Mouse (Mus musculus): ENCODE data around the gene Maneal. TPM values are rescaled to one million over a fixed set of nuclear protein-coding genes. Genes with fewer than 3 reads are reported as not detected.

The Maneal gene
- 8.2 and 10.0 TPM in 2 replicates for polyA plus RNA-seq (2015; fragmentation: Nextera tagmentation; extraction: Ambion mirVana)

- peak; percentile 51 for ATAC-seq (ENCODE audit: low read depth)
- peaks cover 31% of the 10 kb centered on the region for H3K4me1 ChIP-seq (replicated peaks)
- WGBS, result 2% methylated on average over 44 of the region's 77 CpGs
- H3K4me2 ChIP-seq, result peak within 1 kb of the TSS; percentile 65
- peak within 1 kb of the TSS; percentile 89 for H3K27ac ChIP-seq (replicated peaks)
- H3K27me3 ChIP-seq, result no peaks in the 10 kb centered on the region
- peak within 1 kb of the TSS; percentile 89 for H3K9ac ChIP-seq
- no peaks in the 10 kb centered on the region for H3K9me3 ChIP-seq
- peak within 1 kb of the TSS; percentile 79 for H3K4me3 ChIP-seq
- H3K36me3 ChIP-seq, result peaks cover 31% of the 10 kb centered on the region
These were observed at the start of gene Maneal for GRCm38 (mm10) chr4:124861283-124862188. Gene Maneal, minus strand, starts transcription at chr4:124862171.

- H3K9ac ChIP-seq, result peak overlapping the region; percentile 58
- WGBS, result 12% methylated on average over 21 of the region's 21 CpGs
These were observed 44.2 kb upstream of the Maneal start for GRCm38 (mm10) chr4:124905971-124906822.

GRCm38 (mm10) chr4:124905417-124905816 lies 43.4 kb upstream of the Maneal start:
- Histone ChIP-seq H3K27me3 (no peaks in the 10 kb centered on the region), H3K9me3 (no peaks in the 10 kb centered on the region), H3K4me1 (replicated peaks) (peaks cover 21% of the 10 kb centered on the region), H3K9ac (no peak overlapping the region), H3K4me3 (no peak overlapping the region), H3K36me3 (no peaks in the 10 kb centered on the region), H3K27ac (replicated peaks) (peak overlapping the region; percentile 78; the same call in 1 of the 2 replicates), H3K4me2 (no peak overlapping the region)
- 74% methylated on average over 4 of the region's 4 CpGs for WGBS
- ATAC-seq (ENCODE audit: low read depth), result no peak

More at GRCm38 (mm10) chr4:124905971-124906822, 44.2 kb upstream of the Maneal start:
- ATAC-seq (ENCODE audit: low read depth), result peak; percentile 81
- peak overlapping the region; percentile 46 for H3K4me2 ChIP-seq
- H3K27ac ChIP-seq (replicated peaks), result peak overlapping the region; percentile 78
- H3K27me3 ChIP-seq, result no peaks in the 10 kb centered on the region
- no peaks in the 10 kb centered on the region for H3K9me3 ChIP-seq
- H3K4me1 ChIP-seq (replicated peaks), result peaks cover 21% of the 10 kb centered on the region
- H3K36me3 ChIP-seq, result no peaks in the 10 kb centered on the region
- H3K4me3 ChIP-seq, result peak overlapping the region; percentile 15; the same call in 1 of the 2 replicates

- no peak overlapping the region for H3K4me3 ChIP-seq
- no peak overlapping the region for H3K4me2 ChIP-seq
- ATAC-seq (ENCODE audit: low read depth), result no peak
- no peaks in the 10 kb centered on the region for H3K36me3 ChIP-seq
- WGBS, result 64% methylated on average over 5 of the region's 5 CpGs
- no peak overlapping the region for H3K27ac ChIP-seq (replicated peaks)
- H3K9me3 ChIP-seq, result no peaks in the 10 kb centered on the region
- H3K9ac ChIP-seq, result no peak overlapping the region
- peaks cover 14% of the 10 kb centered on the region; the same call in 1 of the 2 replicates for H3K4me1 ChIP-seq (replicated peaks)
- peaks cover 20% of the 10 kb centered on the region for H3K27me3 ChIP-seq
These were observed 37.9 kb upstream of the Maneal start for GRCm38 (mm10) chr4:124899906-124900305.

- no peaks in the 10 kb centered on the region for H3K36me3 ChIP-seq
- ATAC-seq (ENCODE audit: low read depth), result no peak
- H3K4me3 ChIP-seq, result no peak overlapping the region
- no peaks in the 10 kb centered on the region for H3K9me3 ChIP-seq
- H3K4me1 ChIP-seq (replicated peaks), result peaks cover 29% of the 10 kb centered on the region
- peaks cover 35% of the 10 kb centered on the region for H3K27me3 ChIP-seq
- H3K9ac ChIP-seq, result no peak overlapping the region
- H3K4me2 ChIP-seq, result no peak overlapping the region
- H3K27ac ChIP-seq (replicated peaks), result no peak overlapping the region
- 14% methylated on average over 10 of the region's 10 CpGs for WGBS
These were observed 36.5 kb upstream of the Maneal start for GRCm38 (mm10) chr4:124898428-124898827.

- whole genome bisulfite sequencing, result 2% methylated on average over 83 of the region's 83 CpGs
- H3K9ac ChIP-seq, result peak overlapping the region; percentile 70
These were observed 32.8 kb upstream of the Maneal start for GRCm38 (mm10) chr4:124894508-124895428.

GRCm38 (mm10) chr4:124893769-124894168 lies 31.8 kb upstream of the Maneal start:
- H3K9ac ChIP-seq, result peak overlapping the region; percentile 70; the same call in 1 of the 2 replicates
- no peaks in the 10 kb centered on the region for H3K36me3 ChIP-seq
- peak overlapping the region; percentile 73 for H3K4me2 ChIP-seq
- peak; percentile 13; the same call in 1 of the 2 replicates for ATAC-seq (ENCODE audit: low read depth)
- WGBS, result 24% methylated on average over 6 of the region's 6 CpGs
- peak overlapping the region; percentile 49; the same call in 1 of the 2 replicates for H3K4me3 ChIP-seq
- no peak overlapping the region for H3K27ac ChIP-seq (replicated peaks)
- peaks cover 65% of the 10 kb centered on the region for H3K27me3 ChIP-seq
- H3K4me1 ChIP-seq (replicated peaks), result peaks cover 25% of the 10 kb centered on the region
- no peaks in the 10 kb centered on the region for H3K9me3 ChIP-seq

More at GRCm38 (mm10) chr4:124894508-124895428, 32.8 kb upstream of the Maneal start:
- Histone ChIP-seq H3K27ac (replicated peaks) (no peak overlapping the region), H3K4me1 (replicated peaks) (peaks cover 29% of the 10 kb centered on the region), H3K4me3 (peak overlapping the region; percentile 49), H3K27me3 (peaks cover 64% of the 10 kb centered on the region), H3K4me2 (peak overlapping the region; percentile 73), H3K9me3 (no peaks in the 10 kb centered on the region), H3K36me3 (no peaks in the 10 kb centered on the region)
- peak; percentile 76 for ATAC-seq (ENCODE audit: low read depth)

GRCm38 (mm10) chr4:124890831-124891230 lies 28.9 kb upstream of the Maneal start:
- H3K4me1 ChIP-seq (replicated peaks), result peaks cover 20% of the 10 kb centered on the region
- H3K27me3 ChIP-seq, result peaks cover 63% of the 10 kb centered on the region
- no peak for ATAC-seq (ENCODE audit: low read depth)

GRCm38 (mm10) chr4:124889935-124890334 lies 28.0 kb upstream of the Maneal start:
- peaks cover 63% of the 10 kb centered on the region for H3K27me3 ChIP-seq
- H3K4me3 ChIP-seq, result no peak overlapping the region
- no peaks in the 10 kb centered on the region for H3K9me3 ChIP-seq
- peaks cover 16% of the 10 kb centered on the region for H3K4me1 ChIP-seq (replicated peaks)
- ATAC-seq (ENCODE audit: low read depth), result no peak
- WGBS, result 86% methylated on average over 2 of the region's 2 CpGs
- H3K4me2 ChIP-seq, result no peak overlapping the region
- no peaks in the 10 kb centered on the region for H3K36me3 ChIP-seq
- H3K27ac ChIP-seq (replicated peaks), result no peak overlapping the region
- H3K9ac ChIP-seq, result no peak overlapping the region

More at GRCm38 (mm10) chr4:124890831-124891230, 28.9 kb upstream of the Maneal start:
- no peaks in the 10 kb centered on the region for H3K36me3 ChIP-seq
- no peak overlapping the region for H3K4me2 ChIP-seq
- no peak overlapping the region for H3K4me3 ChIP-seq
- H3K9me3 ChIP-seq, result no peaks in the 10 kb centered on the region
- WGBS, result 74% methylated on average over 5 of the region's 5 CpGs
- no peak overlapping the region for H3K27ac ChIP-seq (replicated peaks)
- H3K9ac ChIP-seq, result no peak overlapping the region

- no peak overlapping the region for H3K4me2 ChIP-seq
- H3K4me3 ChIP-seq, result no peak overlapping the region
- 74% methylated on average over 7 of the region's 7 CpGs for WGBS
- H3K9me3 ChIP-seq, result no peaks in the 10 kb centered on the region
- H3K4me1 ChIP-seq (replicated peaks), result peaks cover 6% of the 10 kb centered on the region; the same call in 1 of the 2 replicates
- H3K27me3 ChIP-seq, result peaks cover 62% of the 10 kb centered on the region
- no peak overlapping the region for H3K9ac ChIP-seq
- no peaks in the 10 kb centered on the region for H3K36me3 ChIP-seq
- no peak for ATAC-seq (ENCODE audit: low read depth)
- H3K27ac ChIP-seq (replicated peaks), result no peak overlapping the region
These were observed 26.7 kb upstream of the Maneal start for GRCm38 (mm10) chr4:124888702-124889101.
